Mouse (Mus musculus) spleen, embryonic (tissue): ENCODE data around the gene Slc2a5.

Source experiments
- CTCF ChIA-PET: fragments of 350-600 bp; sonication (Branson Sonifier 250); formaldehyde crosslinking; loops from one replicate; lab custom pipeline; 2022; lab: Charles Lee

Slc2a5 gene

DNA sequence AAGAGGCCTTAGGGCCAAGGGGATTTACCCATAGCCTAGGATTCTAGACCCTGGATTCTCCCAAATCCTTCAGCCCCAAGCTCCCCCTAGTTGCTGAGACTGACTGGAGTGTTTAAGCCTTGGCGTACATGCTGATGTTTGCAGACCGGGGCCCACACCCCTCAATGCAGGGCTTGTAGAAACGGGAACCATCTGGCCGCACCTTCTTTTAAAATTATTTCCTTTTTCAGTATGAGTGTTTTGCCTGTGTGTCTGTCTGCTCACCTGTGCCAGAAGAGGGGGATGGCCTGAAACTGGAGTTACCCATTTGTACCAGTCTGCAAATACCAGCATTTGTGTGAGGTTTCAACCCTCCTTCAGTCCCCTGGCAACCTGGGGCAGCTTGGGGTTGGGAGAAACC, 21.2 kb upstream of the Slc2a5 start:
- CTCF ChIA-PET: interaction anchor here (0.7 to 1.0 kb wide), 2 partner anchors 23 to 139 kb away, joined by 3 read pairs; no protein-coding TSS in a partner anchor

- CTCF ChIA-PET: interaction anchor here (0.5 to 1.0 kb wide), 3 partner anchors 14 to 141 kb away, joined by 3 to 8 read pairs (median 3); no protein-coding TSS in a partner anchor
These were observed 20.2 kb upstream of the Slc2a5 start for GRCm38 (mm10) chr4:150098880-150099279.

GRCm38 (mm10) chr4:150102822-150103221, 16.3 kb upstream of the Slc2a5 start:
- CTCF ChIA-PET: no interaction called here

GRCm38 (mm10) chr4:150105671-150106070, 13.4 kb upstream of the Slc2a5 start:
- CTCF ChIA-PET: no interaction called here

- CTCF ChIA-PET: no interaction called here
These were observed 12.4 kb upstream of the Slc2a5 start for GRCm38 (mm10) chr4:150106637-150107036.

DNA sequence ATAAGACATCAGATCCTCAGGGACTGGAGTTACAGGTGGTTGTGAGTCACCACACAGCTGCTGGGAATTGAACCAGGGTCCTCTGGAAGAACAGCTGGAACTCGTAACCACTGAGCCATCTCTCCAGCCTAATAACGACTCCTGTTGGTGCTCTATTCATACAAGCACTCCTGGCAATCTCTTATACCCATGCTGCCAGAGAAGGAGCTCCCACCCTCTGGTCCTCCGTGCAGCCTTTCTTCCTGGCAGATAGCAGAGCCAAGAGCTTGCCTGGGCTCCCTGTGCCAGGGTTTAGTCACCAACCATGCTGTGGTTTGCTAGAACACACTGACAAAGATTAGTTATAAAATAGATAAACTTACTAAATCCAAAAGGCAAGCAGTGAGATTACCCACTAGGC, 9.4 kb upstream of the Slc2a5 start:
- CTCF ChIA-PET: no interaction called here

GRCm38 (mm10) chr4:150110373-150110772, 8.7 kb upstream of the Slc2a5 start:
- CTCF ChIA-PET: no interaction called here

DNA sequence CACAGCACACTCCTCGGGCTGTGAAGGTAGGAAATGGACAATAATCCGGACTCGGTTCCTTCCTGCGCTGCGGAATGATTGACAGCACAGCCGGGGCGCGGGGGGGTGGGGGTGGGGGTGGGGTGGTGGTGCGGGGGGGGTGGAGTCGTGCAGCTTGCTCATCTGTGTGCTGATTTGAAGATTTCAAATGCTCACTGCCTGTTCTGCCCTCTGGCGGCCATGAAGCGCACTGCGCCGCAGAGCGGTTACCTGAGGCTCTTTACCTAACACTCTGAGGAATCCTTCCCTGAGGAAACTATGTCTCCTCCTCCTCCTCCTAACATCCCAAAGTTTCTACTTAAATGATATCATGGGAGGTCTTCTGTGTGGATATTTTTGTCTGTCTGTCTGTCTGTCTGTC, 6.2 kb upstream of the Slc2a5 start:
- CTCF ChIA-PET: interaction anchor here (0.6 kb wide), 1 partner anchor 14 kb away, joined by 8 read pairs; no protein-coding TSS in a partner anchor

DNA sequence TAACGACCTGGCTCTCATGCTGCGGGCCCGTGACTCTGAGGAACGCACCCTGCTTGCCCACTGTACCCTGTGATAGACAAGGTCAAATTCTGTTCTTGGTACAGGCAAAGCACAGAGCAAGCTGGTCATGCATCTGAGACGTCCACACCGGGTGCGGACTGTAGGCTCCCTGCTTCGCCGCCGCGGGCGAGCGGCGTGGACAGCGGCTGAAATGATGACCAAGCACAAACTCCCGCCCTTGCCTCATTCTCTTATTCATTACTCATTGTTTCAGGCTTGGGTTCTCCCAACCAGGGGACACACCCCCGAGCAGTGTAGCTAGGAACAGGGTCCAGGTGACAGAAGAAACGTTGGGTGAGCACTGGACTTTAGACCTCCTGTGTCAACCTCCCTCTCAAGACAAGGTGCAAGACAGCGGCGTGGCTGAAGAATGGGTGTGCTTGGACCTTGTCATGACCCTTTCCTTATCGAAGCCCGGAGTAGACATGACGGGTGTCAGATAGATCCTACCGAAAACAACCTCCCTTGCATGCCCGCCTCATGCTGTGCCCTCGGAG, 4.5 kb upstream of the Slc2a5 start:
- CTCF ChIA-PET: no interaction called here

DNA sequence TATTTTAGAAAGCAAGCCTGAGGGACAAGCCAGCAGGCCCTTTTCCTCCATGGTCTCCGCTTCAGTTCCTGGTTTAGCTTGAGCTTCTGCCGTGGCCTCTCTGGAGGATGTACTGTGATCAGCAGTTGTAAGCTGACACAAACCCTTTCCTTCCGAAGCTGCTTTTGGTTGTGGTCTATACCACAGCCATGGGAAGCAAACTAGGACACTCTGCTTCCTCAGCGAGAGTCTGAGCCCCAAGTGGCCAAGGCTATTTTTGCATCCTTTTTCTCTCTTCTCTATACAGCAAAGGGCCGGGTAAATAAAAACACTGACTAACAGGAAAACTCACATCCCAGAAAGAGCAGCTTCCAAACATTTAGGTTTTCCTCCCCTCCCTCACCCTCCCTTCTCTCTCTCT, 1.8 kb upstream of the Slc2a5 start:
- CTCF ChIA-PET: interaction anchor here (0.7 kb wide), 1 partner anchor 132 kb away, joined by 6 read pairs; no protein-coding TSS in a partner anchor

GRCm38 (mm10) chr4:150118163-150118562, 920 bp upstream of the Slc2a5 start:
- CTCF ChIA-PET: interaction anchor here (0.7 kb wide), 1 partner anchor 160 kb away, joined by 3 read pairs; no protein-coding TSS in a partner anchor

DNA sequence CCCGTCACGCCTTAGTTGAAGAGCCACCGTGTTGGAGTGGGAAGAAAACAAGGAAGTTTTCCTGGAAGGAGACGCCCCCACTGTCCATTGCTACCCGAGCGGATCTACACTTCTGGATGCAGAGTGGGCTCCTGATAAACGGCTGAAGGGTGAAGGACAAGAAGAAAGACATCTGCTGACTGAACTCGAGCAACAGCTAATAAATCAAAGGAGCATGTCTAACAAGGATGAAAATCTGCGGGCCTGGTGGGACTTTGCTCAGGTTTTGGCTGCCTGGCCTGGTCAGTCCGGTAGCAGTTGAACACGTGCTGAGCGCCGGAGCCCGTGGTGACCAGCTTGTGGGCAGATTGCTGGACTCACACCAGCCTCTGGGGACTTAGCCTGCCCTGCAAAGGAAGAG, 557 bp downstream of the Slc2a5 start:
- CTCF ChIA-PET: interaction anchor here (0.6 kb wide), 1 partner anchor 32 kb away, joined by 3 read pairs; the partner anchor contains the start of gene Gpr157

GRCm38 (mm10) chr4:150120173-150120833, 1.2 kb downstream of the Slc2a5 start:
- CTCF ChIA-PET: interaction anchor here (0.9 kb wide), 1 partner anchor 33 kb away, joined by 4 read pairs; the partner anchor contains the start of gene Gpr157

DNA sequence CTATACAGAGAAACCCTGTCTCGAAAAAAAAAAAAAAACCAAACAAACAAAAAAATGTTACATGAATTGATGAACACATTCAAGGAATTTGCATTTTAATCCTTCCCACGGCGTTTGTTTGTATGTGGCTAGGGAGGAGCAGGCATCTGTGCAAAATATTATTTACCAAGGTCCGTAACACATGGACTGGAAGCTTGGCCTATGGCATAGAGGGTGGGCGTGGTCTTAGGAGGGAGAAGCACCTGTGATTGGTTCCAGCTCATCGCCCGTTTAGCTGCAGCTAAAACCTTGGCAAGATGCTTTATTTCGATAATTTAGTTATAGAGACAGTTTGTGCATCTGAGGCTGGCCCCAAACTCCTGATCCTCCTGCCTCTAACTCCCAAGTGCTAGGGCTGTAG, 2.3 kb downstream of the Slc2a5 start:
- CTCF ChIA-PET: no interaction called here

- CTCF ChIA-PET: no interaction called here
These were observed 3.4 kb downstream of the Slc2a5 start for GRCm38 (mm10) chr4:150122476-150122875.

- CTCF ChIA-PET: no interaction called here
These were observed 7.3 kb downstream of the Slc2a5 start for GRCm38 (mm10) chr4:150126373-150126772.

GRCm38 (mm10) chr4:150127894-150128293, 8.8 kb downstream of the Slc2a5 start:
- CTCF ChIA-PET: no interaction called here

DNA sequence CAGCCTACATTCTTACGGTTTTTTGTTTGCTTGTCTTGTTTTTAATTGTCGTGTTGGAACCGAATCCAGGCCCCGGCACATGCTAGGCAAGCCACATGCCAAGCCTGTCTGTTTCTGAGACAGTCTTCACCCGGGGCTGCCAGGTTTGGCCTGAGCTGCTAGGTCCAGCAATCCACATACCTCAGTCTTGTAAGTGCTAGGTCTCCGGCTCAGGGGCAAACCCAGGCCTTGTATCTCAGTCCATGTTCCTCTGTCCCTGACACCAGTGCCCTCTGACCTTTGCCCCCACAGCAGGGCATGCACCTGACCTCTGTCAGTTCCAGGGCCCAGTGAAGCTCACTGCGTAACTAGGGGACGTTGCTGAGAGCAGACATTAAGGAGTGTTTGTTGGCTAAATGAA, 9.5 kb downstream of the Slc2a5 start:
- CTCF ChIA-PET: no interaction called here

DNA sequence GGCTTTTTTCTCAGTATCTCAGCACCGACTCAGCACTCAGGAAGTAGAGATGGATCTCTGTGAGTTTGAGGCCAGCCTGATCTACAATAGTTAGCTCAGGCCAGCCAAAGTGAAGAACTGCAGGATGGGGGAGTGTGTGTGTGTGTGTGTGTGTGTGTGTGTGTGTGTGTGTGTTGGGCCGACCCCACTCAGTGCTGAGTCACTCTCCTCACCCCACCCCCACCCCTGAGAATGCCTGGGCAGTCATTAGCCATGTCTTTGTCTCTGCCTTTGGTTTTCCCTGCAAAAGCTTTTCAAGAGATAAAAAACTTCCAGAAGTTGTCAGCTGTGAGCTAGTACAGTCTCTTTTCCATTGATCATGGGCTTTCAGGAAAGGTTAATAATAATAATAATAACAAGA, 11.6 kb downstream of the Slc2a5 start:
- CTCF ChIA-PET: interaction anchor here (0.6 kb wide), 1 partner anchor 170 kb away, joined by 3 read pairs; no protein-coding TSS in a partner anchor

GRCm38 (mm10) chr4:150132692-150133271, 13.7 kb downstream of the Slc2a5 start:
- CTCF ChIA-PET: interaction anchor here (0.7 kb wide), 1 partner anchor 351 kb away, joined by 3 read pairs; no protein-coding TSS in a partner anchor

- CTCF ChIA-PET: interaction anchor here (0.6 kb wide), 1 partner anchor 1057 kb away, joined by 3 read pairs; no protein-coding TSS in a partner anchor
These were observed 16.2 kb downstream of the Slc2a5 start for GRCm38 (mm10) chr4:150135254-150135653.

DNA sequence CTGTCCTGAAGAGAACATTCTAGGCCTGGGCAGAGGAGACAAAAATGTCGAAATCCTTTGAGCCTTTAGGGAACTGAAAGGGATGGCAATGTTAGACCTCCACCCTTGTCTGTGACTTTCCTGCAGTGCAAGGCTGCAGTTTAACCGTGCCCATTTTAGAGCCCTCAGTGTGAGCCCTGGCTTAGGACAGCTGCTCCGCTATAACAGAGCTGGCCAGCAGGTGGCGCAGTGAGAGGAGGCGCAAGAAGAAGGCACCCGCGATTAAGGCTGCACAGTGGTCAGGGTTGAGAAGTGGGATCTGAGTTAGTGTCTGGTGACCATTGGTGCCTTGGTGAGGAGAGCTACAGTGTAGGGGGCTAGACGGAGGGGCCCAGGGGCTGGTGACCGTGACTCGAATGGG, 17.6 kb downstream of the Slc2a5 start:
- CTCF ChIA-PET: interaction anchor here (0.7 kb wide), 2 partner anchors 42 to 61 kb away, joined by 24 read pairs; no protein-coding TSS in a partner anchor
